Mouse (Mus musculus): ENCODE results near the gene Cd59a. TPM values are rescaled to one million over a fixed set of nuclear protein-coding genes. Genes with fewer than 3 reads are reported as not detected.

Gene Cd59a
- polyA plus RNA-seq, 1 experiment from 2014 or later: 62.0 TPM

Other genes starting within 250 kb of the Cd59a start
- gene Lmo2, start 137.8 kb upstream of the Cd59a start, polyA plus RNA-seq (2015; fragmentation: Nextera tagmentation; extraction: Ambion mirVana): 23.9 and 24.5 TPM in 2 replicates
- gene Fbxo3, start 68.1 kb upstream of the Cd59a start, polyA plus RNA-seq (2015; fragmentation: Nextera tagmentation; extraction: Ambion mirVana): 37.2 and 42.8 TPM in 2 replicates
- 1.6 and 1.9 TPM in 2 replicates for gene 4931422A03Rik, start 67.4 kb upstream of the Cd59a start, polyA plus RNA-seq (2015; fragmentation: Nextera tagmentation; extraction: Ambion mirVana)
- not detected in 2 replicates for gene Gm10912, start 30.0 kb upstream of the Cd59a start, polyA plus RNA-seq (2015; fragmentation: Nextera tagmentation; extraction: Ambion mirVana)
- gene Gm10799, start 27.3 kb upstream of the Cd59a start, polyA plus RNA-seq (2015; fragmentation: Nextera tagmentation; extraction: Ambion mirVana): not detected in 2 replicates
- gene Cd59b, start 26.0 kb upstream of the Cd59a start, polyA plus RNA-seq (2015; fragmentation: Nextera tagmentation; extraction: Ambion mirVana): 4.7 and 6.9 TPM in 2 replicates
- 0.31 and 0.67 TPM in 2 replicates for gene A930018P22Rik, start 27.0 kb downstream of the Cd59a start, polyA plus RNA-seq (2015; fragmentation: Nextera tagmentation; extraction: Ambion mirVana)

All from heart, embryonic 13.5 days (tissue).